Mouse (Mus musculus) heart, embryonic 16.5 days (tissue): ENCODE measurements around the gene Fbxl3. TPM values are rescaled to one million over a fixed set of nuclear protein-coding genes. Genes with fewer than 3 reads are reported as not detected.

ENCODE experiments used
- ATAC-seq: fragments of 200-750 bp; cut with Nextera tagmentation; replicated peaks from 2 replicates; pipeline ENCODE4 v1.8.0; 2017; ENCODE audit warnings: moderate number of reproducible peaks; ENCODE audit not compliant: insufficient read depth, low FRiP score; ENCODE audit errors: extremely low read depth
- H3K27ac ChIP-seq: fragments of 300-500 bp; sonication (generic); 2 replicates; pipeline ENCODE4 v1.5.1; 2014; ENCODE audit warnings: mild to moderate bottlenecking, low read length, control low read depth, moderate library complexity
- H3K27me3 ChIP-seq: fragments of 300-500 bp; sonication (generic); 2 replicates; pipeline ENCODE4 v1.6.1; 2014; ENCODE audit warnings: low read length, mixed read lengths; ENCODE audit not compliant: control insufficient read depth, insufficient read depth
- H3K36me3 ChIP-seq: fragments of 300-500 bp; sonication (generic); 2 replicates; pipeline ENCODE4 v1.6.1; 2014; ENCODE audit not compliant: control insufficient read depth, insufficient read depth
- H3K4me1 ChIP-seq: fragments of 300-500 bp; sonication (generic); 2 replicates; pipeline ENCODE4 v1.6.1; 2014; ENCODE audit warnings: low read length, mixed read lengths; ENCODE audit not compliant: control insufficient read depth, insufficient read depth
- H3K4me2 ChIP-seq: fragments of 300-500 bp; sonication (generic); 2 replicates; pipeline ENCODE4 v1.6.1; 2014; ENCODE audit warnings: low read depth, mild to moderate bottlenecking, control low read depth, low read length
- H3K4me3 ChIP-seq: fragments of 300-500 bp; sonication (generic); 2 replicates; pipeline ENCODE4 v1.5.1; 2014; ENCODE audit warnings: mild to moderate bottlenecking, control low read depth, low read length
- H3K9ac ChIP-seq: fragments of 300-500 bp; sonication (generic); 2 replicates; pipeline ENCODE4 v1.6.1; 2014; ENCODE audit warnings: low read length, control low read depth
- H3K9me3 ChIP-seq: fragments of 300-500 bp; sonication (generic); replicated peaks from 2 replicates; pipeline ENCODE4 v1.6.1; 2016; ENCODE audit warnings: low read length; ENCODE audit not compliant: control insufficient read depth
- WGBS: fragments of 180-500 bp; shearing (Covaris S2); extraction: QIAGEN DNeasy Blood & Tissue Kit; methylation state at CpG from one replicate; pipeline ENCODE4 v1.1.7; 2014; 5-methylcytosine and 5-hydroxymethylcytosine counted together
- polyA plus RNA-seq: library from polyadenylated mRNA; unstranded; fragments of >200 nt; fragmentation: Nextera tagmentation; extraction: Ambion mirVana; gene quantifications from 2 replicates; pipeline ENCODE4 v1.2.1, GENCODE M21; 2015

Fbxl3 gene
- polyA plus RNA-seq, 1 experiment from 2014 or later = 19.0 TPM

- H3K27me3 ChIP-seq = no peaks in the 10 kb centered on the region
- H3K9ac ChIP-seq = no peak overlapping the region
- H3K36me3 ChIP-seq = no peaks in the 10 kb centered on the region
- H3K4me3 ChIP-seq = no peak overlapping the region
- no peak overlapping the region for H3K27ac ChIP-seq
- no peak overlapping the region for H3K4me2 ChIP-seq
- H3K4me1 ChIP-seq = no peaks in the 10 kb centered on the region
- WGBS = 42% methylated on average over 1 of the region's 1 CpGs
- no peak for ATAC-seq
- no peaks in the 10 kb centered on the region for H3K9me3 ChIP-seq
Observed at GRCm38 (mm10) chr14:103058998-103059397, 40.4 kb downstream of the Fbxl3 start.

GRCm38 (mm10) chr14:103056601-103057000 lies 42.8 kb downstream of the Fbxl3 start:
- no peak overlapping the region for H3K4me3 ChIP-seq
- no peaks in the 10 kb centered on the region for H3K9me3 ChIP-seq
- H3K9ac ChIP-seq = no peak overlapping the region
- no peaks in the 10 kb centered on the region for H3K36me3 ChIP-seq
- no peak overlapping the region for H3K4me2 ChIP-seq
- H3K27me3 ChIP-seq = no peaks in the 10 kb centered on the region
- 86% methylated on average over 7 of the region's 7 CpGs for WGBS
- no peaks in the 10 kb centered on the region for H3K4me1 ChIP-seq
- ATAC-seq = no peak
- H3K27ac ChIP-seq = no peak overlapping the region

GRCm38 (mm10) chr14:103054731-103055130 lies 44.6 kb downstream of the Fbxl3 start:
- Histone ChIP-seq H3K27ac (no peak overlapping the region), H3K4me2 (no peak overlapping the region), H3K36me3 (no peaks in the 10 kb centered on the region), H3K27me3 (no peaks in the 10 kb centered on the region), H3K4me1 (no peaks in the 10 kb centered on the region), H3K9ac (no peak overlapping the region), H3K4me3 (no peak overlapping the region), H3K9me3 (no peaks in the 10 kb centered on the region)
- no peak for ATAC-seq
- 80% methylated on average over 13 of the region's 13 CpGs for WGBS

- H3K27me3 ChIP-seq = no peaks in the 10 kb centered on the region
- 0 out of 2 replicates have a peak, but pooled peaks cover 2% of the 10 kb centered on the region for H3K4me1 ChIP-seq
- no peak overlapping the region for H3K9ac ChIP-seq
- WGBS = 35% methylated on average over 8 of the region's 8 CpGs
- H3K4me2 ChIP-seq = no peak overlapping the region
- no peaks in the 10 kb centered on the region for H3K9me3 ChIP-seq
- no peaks in the 10 kb centered on the region for H3K36me3 ChIP-seq
- ATAC-seq = no peak; the same call in 1 of the 2 replicates
- no peak overlapping the region for H3K27ac ChIP-seq
- no peak overlapping the region for H3K4me3 ChIP-seq
Observed at GRCm38 (mm10) chr14:103051159-103051769, 48.1 kb downstream of the Fbxl3 start.

GRCm38 (mm10) chr14:103048292-103049086 lies 50.9 kb downstream of the Fbxl3 start:
- Histone ChIP-seq H3K27me3 (no peaks in the 10 kb centered on the region), H3K27ac (no peak overlapping the region), H3K4me2 (no peak overlapping the region), H3K36me3 (no peaks in the 10 kb centered on the region), H3K4me1 (0 out of 2 replicates have a peak, but pooled peaks cover 2% of the 10 kb centered on the region), H3K9me3 (no peaks in the 10 kb centered on the region), H3K9ac (no peak overlapping the region), H3K4me3 (no peak overlapping the region)
- ATAC-seq = no peak
- WGBS = 46% methylated on average over 11 of the region's 11 CpGs

GRCm38 (mm10) chr14:103046677-103047076 lies 52.7 kb downstream of the Fbxl3 start, which contains the start of gene Acod1:
TSS of gene Acod1 (plus strand) at chr14:103046977.
- Histone ChIP-seq H3K4me3 (no peak within 1 kb of the TSS), H3K36me3 (no peaks in the 10 kb centered on the region), H3K9ac (no peak within 1 kb of the TSS), H3K4me1 (0 out of 2 replicates have a peak, but pooled peaks cover 2% of the 10 kb centered on the region), H3K27me3 (no peaks in the 10 kb centered on the region), H3K4me2 (no peak within 1 kb of the TSS), H3K27ac (no peak within 1 kb of the TSS), H3K9me3 (no peaks in the 10 kb centered on the region)
- ATAC-seq = no peak
- 59% methylated on average over 2 of the region's 2 CpGs for WGBS

GRCm38 (mm10) chr14:103037016-103037415 lies 62.4 kb downstream of the Fbxl3 start:
- H3K27ac ChIP-seq = no peak overlapping the region
- no peaks in the 10 kb centered on the region for H3K36me3 ChIP-seq
- no peak overlapping the region for H3K4me3 ChIP-seq
- no peak overlapping the region for H3K4me2 ChIP-seq
- no peak for ATAC-seq
- H3K9me3 ChIP-seq = no peaks in the 10 kb centered on the region
- no peaks in the 10 kb centered on the region for H3K27me3 ChIP-seq
- no peaks in the 10 kb centered on the region for H3K4me1 ChIP-seq
- WGBS = 66% methylated on average over 3 of the region's 3 CpGs
- H3K9ac ChIP-seq = no peak overlapping the region

GRCm38 (mm10) chr14:103034076-103034475 lies 65.3 kb downstream of the Fbxl3 start:
- H3K27ac ChIP-seq = no peak overlapping the region
- H3K9me3 ChIP-seq = no peaks in the 10 kb centered on the region
- no peak overlapping the region for H3K4me3 ChIP-seq
- ATAC-seq = no peak
- 80% methylated on average over 9 of the region's 9 CpGs for WGBS
- no peaks in the 10 kb centered on the region for H3K36me3 ChIP-seq
- no peak overlapping the region for H3K4me2 ChIP-seq
- no peaks in the 10 kb centered on the region for H3K27me3 ChIP-seq
- no peaks in the 10 kb centered on the region for H3K4me1 ChIP-seq
- no peak overlapping the region for H3K9ac ChIP-seq

GRCm38 (mm10) chr14:103033271-103033823 lies 66.0 kb downstream of the Fbxl3 start:
- no peak overlapping the region for H3K9ac ChIP-seq
- 59% methylated on average over 10 of the region's 10 CpGs for WGBS
- H3K27me3 ChIP-seq = no peaks in the 10 kb centered on the region
- no peaks in the 10 kb centered on the region for H3K9me3 ChIP-seq
- no peaks in the 10 kb centered on the region for H3K36me3 ChIP-seq
- no peak overlapping the region for H3K4me2 ChIP-seq
- no peaks in the 10 kb centered on the region for H3K4me1 ChIP-seq
- peak; percentile 65 for ATAC-seq
- peak overlapping the region; percentile 57 for H3K27ac ChIP-seq
- no peak overlapping the region for H3K4me3 ChIP-seq
